Mouse (Mus musculus): Measurements from ENCODE around the gene Vav2. TPM values are rescaled to one million over a fixed set of nuclear protein-coding genes. Genes with fewer than 3 reads are reported as not detected.

Vav2 gene
- polyA plus RNA-seq, 1 experiment = 48.0 TPM

- DNase-seq = no peak
- no peak for TF ChIP-seq CTCF (IDR thresholded peaks at IDR 0.05; ENCODE audit: borderline replicate concordance, control insufficient read depth, extremely low read depth, insufficient read depth, low read length, poor library complexity)
- no peak for TF ChIP-seq POLR2A (IDR thresholded peaks at IDR 0.05; ENCODE audit: control insufficient read depth, extremely low read depth, insufficient read depth, low read length, poor library complexity)
- 81% methylated on average over 12 of the region's 12 CpGs for WGBS
- Histone ChIP-seq H3K36me3 (ENCODE audit: control insufficient read depth, insufficient read depth, low read length) (no peaks in the 10 kb centered on the region), H3K27ac (ENCODE audit: control insufficient read depth, insufficient read depth, low read length) (no peak overlapping the region), H3K27me3 (ENCODE audit: control insufficient read depth, insufficient read depth, low read length) (no peaks in the 10 kb centered on the region), H3K4me3 (ENCODE audit: control insufficient read depth, insufficient read depth, low read length) (no peak overlapping the region), H3K4me1 (replicated peaks; ENCODE audit: control insufficient read depth, insufficient read depth, low read length) (no peaks in the 10 kb centered on the region; the same call in 1 of the 2 replicates)
Observed at GRCm38 (mm10) chr2:27343984-27344453, 82.8 kb downstream of the Vav2 start.

GRCm38 (mm10) chr2:27340682-27341081 lies 86.2 kb downstream of the Vav2 start:
- peaks cover 15% of the 10 kb centered on the region for H3K4me1 ChIP-seq (replicated peaks; ENCODE audit: control insufficient read depth, insufficient read depth, low read length)
- WGBS = 96% methylated on average over 6 of the region's 6 CpGs
- TF ChIP-seq POLR2A (IDR thresholded peaks at IDR 0.05; ENCODE audit: control insufficient read depth, extremely low read depth, insufficient read depth, low read length, poor library complexity) = no peak

GRCm38 (mm10) chr2:27339051-27339450 lies 87.8 kb downstream of the Vav2 start:
- Histone ChIP-seq H3K4me1 (replicated peaks; ENCODE audit: control insufficient read depth, insufficient read depth, low read length) (peaks cover 15% of the 10 kb centered on the region), H3K27ac (ENCODE audit: control insufficient read depth, insufficient read depth, low read length) (no peak overlapping the region), H3K36me3 (ENCODE audit: control insufficient read depth, insufficient read depth, low read length) (no peaks in the 10 kb centered on the region), H3K4me3 (ENCODE audit: control insufficient read depth, insufficient read depth, low read length) (no peak overlapping the region), H3K27me3 (ENCODE audit: control insufficient read depth, insufficient read depth, low read length) (no peaks in the 10 kb centered on the region)
- TF ChIP-seq CTCF (IDR thresholded peaks at IDR 0.05; ENCODE audit: borderline replicate concordance, control insufficient read depth, extremely low read depth, insufficient read depth, low read length, poor library complexity) (no peak), POLR2A (IDR thresholded peaks at IDR 0.05; ENCODE audit: control insufficient read depth, extremely low read depth, insufficient read depth, low read length, poor library complexity) (no peak)
- WGBS = 94% methylated on average over 8 of the region's 8 CpGs
- DNase-seq = no peak

More at GRCm38 (mm10) chr2:27340682-27341081, 86.2 kb downstream of the Vav2 start:
- DNase-seq = no peak
- H3K36me3 ChIP-seq (ENCODE audit: control insufficient read depth, insufficient read depth, low read length) = no peaks in the 10 kb centered on the region
- no peak overlapping the region for H3K27ac ChIP-seq (ENCODE audit: control insufficient read depth, insufficient read depth, low read length)
- H3K4me3 ChIP-seq (ENCODE audit: control insufficient read depth, insufficient read depth, low read length) = no peak overlapping the region
- H3K27me3 ChIP-seq (ENCODE audit: control insufficient read depth, insufficient read depth, low read length) = no peaks in the 10 kb centered on the region

- Histone ChIP-seq H3K27me3 (ENCODE audit: control insufficient read depth, insufficient read depth, low read length) (no peaks in the 10 kb centered on the region), H3K4me1 (replicated peaks; ENCODE audit: control insufficient read depth, insufficient read depth, low read length) (peaks cover 15% of the 10 kb centered on the region), H3K27ac (ENCODE audit: control insufficient read depth, insufficient read depth, low read length) (no peak overlapping the region), H3K4me3 (ENCODE audit: control insufficient read depth, insufficient read depth, low read length) (no peak overlapping the region), H3K36me3 (ENCODE audit: control insufficient read depth, insufficient read depth, low read length) (no peaks in the 10 kb centered on the region)
- WGBS = 94% methylated on average over 6 of the region's 6 CpGs
- DNase-seq = no peak
- no peak for TF ChIP-seq POLR2A (IDR thresholded peaks at IDR 0.05; ENCODE audit: control insufficient read depth, extremely low read depth, insufficient read depth, low read length, poor library complexity)
Observed at GRCm38 (mm10) chr2:27337261-27337660, 89.6 kb downstream of the Vav2 start.

GRCm38 (mm10) chr2:27336600-27336999 lies 90.2 kb downstream of the Vav2 start:
- 35% methylated on average over 9 of the region's 9 CpGs for WGBS
- no peak overlapping the region for H3K27ac ChIP-seq (ENCODE audit: control insufficient read depth, insufficient read depth, low read length)

GRCm38 (mm10) chr2:27334816-27335215 lies 92.0 kb downstream of the Vav2 start:
- DNase-seq = no peak
- WGBS = 97% methylated on average over 4 of the region's 4 CpGs
- no peaks in the 10 kb centered on the region for H3K27me3 ChIP-seq (ENCODE audit: control insufficient read depth, insufficient read depth, low read length)

More at GRCm38 (mm10) chr2:27336600-27336999, 90.2 kb downstream of the Vav2 start:
- TF ChIP-seq CTCF (IDR thresholded peaks at IDR 0.05; ENCODE audit: borderline replicate concordance, control insufficient read depth, extremely low read depth, insufficient read depth, low read length, poor library complexity) (no peak), POLR2A (IDR thresholded peaks at IDR 0.05; ENCODE audit: control insufficient read depth, extremely low read depth, insufficient read depth, low read length, poor library complexity) (no peak)
- no peak for DNase-seq
- no peaks in the 10 kb centered on the region for H3K27me3 ChIP-seq (ENCODE audit: control insufficient read depth, insufficient read depth, low read length)
- H3K4me3 ChIP-seq (ENCODE audit: control insufficient read depth, insufficient read depth, low read length) = no peak overlapping the region
- H3K36me3 ChIP-seq (ENCODE audit: control insufficient read depth, insufficient read depth, low read length) = no peaks in the 10 kb centered on the region
- H3K4me1 ChIP-seq (replicated peaks; ENCODE audit: control insufficient read depth, insufficient read depth, low read length) = peaks cover 15% of the 10 kb centered on the region

GRCm38 (mm10) chr2:27331560-27331959 lies 95.3 kb downstream of the Vav2 start:
- Histone ChIP-seq H3K27ac (ENCODE audit: control insufficient read depth, insufficient read depth, low read length) (no peak overlapping the region), H3K4me1 (replicated peaks; ENCODE audit: control insufficient read depth, insufficient read depth, low read length) (peaks cover 5% of the 10 kb centered on the region), H3K36me3 (ENCODE audit: control insufficient read depth, insufficient read depth, low read length) (no peaks in the 10 kb centered on the region), H3K4me3 (ENCODE audit: control insufficient read depth, insufficient read depth, low read length) (no peak overlapping the region), H3K27me3 (ENCODE audit: control insufficient read depth, insufficient read depth, low read length) (no peaks in the 10 kb centered on the region)
- TF ChIP-seq CTCF (IDR thresholded peaks at IDR 0.05; ENCODE audit: borderline replicate concordance, control insufficient read depth, extremely low read depth, insufficient read depth, low read length, poor library complexity) (no peak), POLR2A (IDR thresholded peaks at IDR 0.05; ENCODE audit: control insufficient read depth, extremely low read depth, insufficient read depth, low read length, poor library complexity) (no peak)
- DNase-seq = no peak
- WGBS = 88% methylated on average over 5 of the region's 5 CpGs

More at GRCm38 (mm10) chr2:27334816-27335215, 92.0 kb downstream of the Vav2 start:
- no peak for TF ChIP-seq CTCF (IDR thresholded peaks at IDR 0.05; ENCODE audit: borderline replicate concordance, control insufficient read depth, extremely low read depth, insufficient read depth, low read length, poor library complexity)
- no peak for TF ChIP-seq POLR2A (IDR thresholded peaks at IDR 0.05; ENCODE audit: control insufficient read depth, extremely low read depth, insufficient read depth, low read length, poor library complexity)
- no peak overlapping the region for H3K4me3 ChIP-seq (ENCODE audit: control insufficient read depth, insufficient read depth, low read length)
- H3K36me3 ChIP-seq (ENCODE audit: control insufficient read depth, insufficient read depth, low read length) = no peaks in the 10 kb centered on the region
- peaks cover 15% of the 10 kb centered on the region for H3K4me1 ChIP-seq (replicated peaks; ENCODE audit: control insufficient read depth, insufficient read depth, low read length)
- H3K27ac ChIP-seq (ENCODE audit: control insufficient read depth, insufficient read depth, low read length) = no peak overlapping the region

Measured in thymus, adult 2 months (tissue).